Mouse (Mus musculus) layer of hippocampus, adult 2 months (tissue): ENCODE data around the gene Tmem208. TPM values are rescaled to one million over a fixed set of nuclear protein-coding genes. Genes with fewer than 3 reads are reported as not detected.
A peak's percentile ranks its signal among the peaks of the same experiment; 100 is the strongest.

Experiments used
- DNase-seq, 2 experiments: peaks; one replicate each; pipeline ENCODE4 v3.0.0; 2022; ENCODE audit warnings: low spot score in 2 of 2
- H3K27ac ChIP-seq: fragments of 200-600 bp; 2 replicates; pipeline ENCODE4 v1.8.1; 2022
- H3K4me3 ChIP-seq: fragments of 200-600 bp; 2 replicates; pipeline ENCODE4 v1.8.1; 2022; ENCODE audit warnings: mild to moderate bottlenecking
- CTCF ChIP-seq: fragments of 200-600 bp; conservative IDR thresholded peaks from 2 replicates; pipeline ENCODE4 v1.8.1; 2022; ENCODE audit warnings: antibody characterized with exemption, mild to moderate bottlenecking, moderate library complexity
- total RNA-seq, 2 experiments: library from RNA; stranded (reverse); gene quantifications; 2 replicates each; pipeline ENCODE4 v1.2.3; 2021

The Tmem208 gene
- total RNA-seq, 2 experiments from 2014 or later: 40.3 to 40.9 TPM

- no peak overlapping the region for H3K4me3 ChIP-seq
- no peak overlapping the region for H3K27ac ChIP-seq
- TF ChIP-seq CTCF: no peak
These were observed 27.5 kb downstream of the Tmem208 start for GRCm38 (mm10) chr8:105353583-105354135.

GRCm38 (mm10) chr8:105354549-105354948, 28.4 kb downstream of the Tmem208 start:
- no peak for DNase-seq
- TF ChIP-seq CTCF: no peak
- H3K4me3 ChIP-seq: no peak overlapping the region
- no peak overlapping the region for H3K27ac ChIP-seq

More at GRCm38 (mm10) chr8:105353583-105354135, 27.5 kb downstream of the Tmem208 start:
- no peak for DNase-seq

- TF ChIP-seq CTCF: no peak
- H3K27ac ChIP-seq: no peak overlapping the region
These were observed 29.2 kb downstream of the Tmem208 start for GRCm38 (mm10) chr8:105355179-105356024.

GRCm38 (mm10) chr8:105356681-105357080, 30.5 kb downstream of the Tmem208 start:
- no peak for TF ChIP-seq CTCF
- no peak overlapping the region for H3K27ac ChIP-seq

More at GRCm38 (mm10) chr8:105355179-105356024, 29.2 kb downstream of the Tmem208 start:
- DNase-seq: no peak
- no peak overlapping the region for H3K4me3 ChIP-seq

GRCm38 (mm10) chr8:105359208-105359607, 33.1 kb downstream of the Tmem208 start:
- no peak for TF ChIP-seq CTCF
- no peak overlapping the region for H3K4me3 ChIP-seq
- DNase-seq: no peak
- H3K27ac ChIP-seq: no peak overlapping the region

More at GRCm38 (mm10) chr8:105356681-105357080, 30.5 kb downstream of the Tmem208 start:
- DNase-seq: no peak
- no peak overlapping the region for H3K4me3 ChIP-seq

- no peak overlapping the region for H3K4me3 ChIP-seq
- TF ChIP-seq CTCF: peak; percentile 61
- no peak overlapping the region for H3K27ac ChIP-seq
- no peak for DNase-seq
These were observed 33.5 kb downstream of the Tmem208 start for GRCm38 (mm10) chr8:105359646-105360045.

- no peak overlapping the region for H3K4me3 ChIP-seq
- DNase-seq: no peak
- H3K27ac ChIP-seq: no peak overlapping the region
- no peak for TF ChIP-seq CTCF
These were observed 35.9 kb downstream of the Tmem208 start for GRCm38 (mm10) chr8:105361751-105362702.

GRCm38 (mm10) chr8:105367107-105367506, 41.0 kb downstream of the Tmem208 start:
- DNase-seq: no peak
- TF ChIP-seq CTCF: peak; percentile 68
- Histone ChIP-seq H3K4me3 (no peak overlapping the region), H3K27ac (no peak overlapping the region)

GRCm38 (mm10) chr8:105372473-105372872, 46.3 kb downstream of the Tmem208 start:
- H3K4me3 ChIP-seq: no peak overlapping the region
- no peak for TF ChIP-seq CTCF
- no peak overlapping the region for H3K27ac ChIP-seq

GRCm38 (mm10) chr8:105373032-105373431, 46.9 kb downstream of the Tmem208 start, which contains the start of gene Plekhg4:
Gene Plekhg4 (plus strand): TSS chr8:105373274.
- H3K27ac ChIP-seq: no peak within 1 kb of the TSS
- no peak within 1 kb of the TSS for H3K4me3 ChIP-seq
- TF ChIP-seq CTCF: no peak
- no peak for DNase-seq

More at GRCm38 (mm10) chr8:105372473-105372872, 46.3 kb downstream of the Tmem208 start:
- DNase-seq: no peak

GRCm38 (mm10) chr8:105374513-105374966, 48.4 kb downstream of the Tmem208 start:
- H3K4me3 ChIP-seq: no peak overlapping the region
- no peak for DNase-seq
- no peak overlapping the region for H3K27ac ChIP-seq
- TF ChIP-seq CTCF: peak; percentile 72

GRCm38 (mm10) chr8:105378673-105379072, 52.5 kb downstream of the Tmem208 start:
- TF ChIP-seq CTCF: no peak
- DNase-seq: no peak
- Histone ChIP-seq H3K27ac (no peak overlapping the region), H3K4me3 (no peak overlapping the region)

- DNase-seq: no peak
- TF ChIP-seq CTCF: no peak
- H3K4me3 ChIP-seq: no peak overlapping the region
- no peak overlapping the region for H3K27ac ChIP-seq
These were observed 54.2 kb downstream of the Tmem208 start for GRCm38 (mm10) chr8:105380308-105380707.
